Mouse (Mus musculus) bone marrow, adult 2 months (tissue): ENCODE results near the gene Scai. TPM values are rescaled to one million over a fixed set of nuclear protein-coding genes. Genes with fewer than 3 reads are reported as not detected.

Experiments
- H3K27ac ChIP-seq: fragments of 200-500 bp; 2 replicates; pipeline ENCODE4 v1.5.1; 2012; ENCODE audit warnings: low read depth, mild to moderate bottlenecking, control low read depth, inconsistent platforms, low read length; ENCODE audit not compliant: control insufficient read depth, poor library complexity, insufficient read depth
- H3K4me1 ChIP-seq: fragments of 200-500 bp; 2 replicates; pipeline ENCODE4 v1.6.1; 2011; ENCODE audit warnings: low read length; ENCODE audit not compliant: control insufficient read depth, insufficient read depth
- H3K4me3 ChIP-seq: fragments of 200-500 bp; replicated peaks from 2 replicates; pipeline ENCODE3; 2011; ENCODE audit warnings: mild to moderate bottlenecking, low read depth, low read length, control low read depth; ENCODE audit not compliant: control insufficient read depth
- CTCF ChIP-seq: fragments of 200-500 bp; IDR thresholded peaks from 2 replicates; pipeline ENCODE4 v1.5.1; 2011; ENCODE audit warnings: low read length, control low read depth; ENCODE audit not compliant: control insufficient read depth, insufficient read depth
- POLR2A ChIP-seq: fragments of 200-500 bp; IDR thresholded peaks from 2 replicates; pipeline ENCODE4 v1.6.1; 2011; ENCODE audit warnings: low read depth, mild to moderate bottlenecking, control low read depth, low read length, borderline replicate concordance; ENCODE audit not compliant: control insufficient read depth
- WGBS: fragments of 180-500 bp; shearing (Covaris S2); methylation state at CpG from one replicate; pipeline ENCODE4 v1.1.7; 2018; 5-methylcytosine and 5-hydroxymethylcytosine counted together
- polyA plus RNA-seq: library from polyadenylated mRNA; stranded (reverse); fragments of >200 nt; gene quantifications from 2 replicates; pipeline ENCODE4 v1.2.4, GENCODE M21; 2011; ENCODE audit warnings: low replicate concordance; ENCODE audit not compliant: missing spikeins, insufficient read depth, insufficient read length

Scai gene
- polyA plus RNA-seq, 1 experiment, result 5.9 TPM

- 87% methylated on average over 2 of the region's 2 CpGs for whole genome bisulfite sequencing
- no peaks in the 10 kb centered on the region for H3K4me1 ChIP-seq
- no peak overlapping the region for H3K4me3 ChIP-seq
- TF ChIP-seq CTCF (no peak), POLR2A (no peak)
- H3K27ac ChIP-seq, result no peak overlapping the region
These were observed 12.8 kb upstream of the Scai start for GRCm38 (mm10) chr2:39203359-39203758.

- Histone ChIP-seq H3K4me1 (no peaks in the 10 kb centered on the region), H3K27ac (no peak overlapping the region), H3K4me3 (no peak overlapping the region)
- TF ChIP-seq POLR2A (no peak), CTCF (no peak)
- 93% methylated on average over 2 of the region's 2 CpGs for WGBS
These were observed 4.3 kb upstream of the Scai start for GRCm38 (mm10) chr2:39194809-39195208.

GRCm38 (mm10) chr2:39189961-39190560 is 473 bp downstream of the Scai start:
- H3K27ac ChIP-seq, result peak overlapping the region; percentile 54; the same call in 1 of the 2 replicates
- WGBS, result under 1% methylated on average over 36 of the region's 39 CpGs
- no peaks in the 10 kb centered on the region for H3K4me1 ChIP-seq
- peak overlapping the region; percentile 84 for H3K4me3 ChIP-seq
- TF ChIP-seq POLR2A, result no peak
- no peak for TF ChIP-seq CTCF

GRCm38 (mm10) chr2:39185942-39186341 is 4.6 kb downstream of the Scai start:
- no peak for TF ChIP-seq POLR2A
- no peak for TF ChIP-seq CTCF
- Histone ChIP-seq H3K27ac (no peak overlapping the region), H3K4me3 (no peak overlapping the region), H3K4me1 (no peaks in the 10 kb centered on the region)
- 43% methylated on average over 3 of the region's 3 CpGs for WGBS

- H3K4me3 ChIP-seq, result no peak overlapping the region
- H3K4me1 ChIP-seq, result no peaks in the 10 kb centered on the region
- 93% methylated on average over 2 of the region's 2 CpGs for WGBS
- no peak overlapping the region for H3K27ac ChIP-seq
- no peak for TF ChIP-seq POLR2A
- no peak for TF ChIP-seq CTCF
These were observed 6.9 kb downstream of the Scai start for GRCm38 (mm10) chr2:39183587-39183986.

GRCm38 (mm10) chr2:39160996-39161395 is 29.5 kb downstream of the Scai start:
- 87% methylated on average over 1 of the region's 1 CpGs for WGBS

GRCm38 (mm10) chr2:39157916-39158315 is 32.6 kb downstream of the Scai start:
- WGBS, result 77% methylated on average over 1 of the region's 1 CpGs
- H3K27ac ChIP-seq, result no peak overlapping the region
- TF ChIP-seq POLR2A (no peak), CTCF (no peak)
- no peaks in the 10 kb centered on the region for H3K4me1 ChIP-seq
- H3K4me3 ChIP-seq, result no peak overlapping the region

More at GRCm38 (mm10) chr2:39160996-39161395, 29.5 kb downstream of the Scai start:
- H3K4me1 ChIP-seq, result no peaks in the 10 kb centered on the region
- no peak overlapping the region for H3K27ac ChIP-seq
- TF ChIP-seq POLR2A, result no peak
- no peak for TF ChIP-seq CTCF
- no peak overlapping the region for H3K4me3 ChIP-seq

GRCm38 (mm10) chr2:39156821-39157220 is 33.7 kb downstream of the Scai start:
- Histone ChIP-seq H3K27ac (no peak overlapping the region), H3K4me1 (no peaks in the 10 kb centered on the region), H3K4me3 (no peak overlapping the region)
- TF ChIP-seq CTCF (no peak), POLR2A (no peak)
- WGBS, result 62% methylated on average over 1 of the region's 1 CpGs

- H3K4me3 ChIP-seq, result no peak overlapping the region
- peaks cover 1% of the 10 kb centered on the region; the same call in 1 of the 2 replicates for H3K4me1 ChIP-seq
- no peak for TF ChIP-seq POLR2A
- TF ChIP-seq CTCF, result no peak
- no peak overlapping the region for H3K27ac ChIP-seq
- 67% methylated on average over 2 of the region's 2 CpGs for WGBS
These were observed 39.6 kb downstream of the Scai start for GRCm38 (mm10) chr2:39150943-39151342.
